Mouse (Mus musculus) testis, adult 2 months (tissue): ENCODE measurements at regions not wholly inside any gene's neighbourhood (a gene's known extent, or its start where the extent isn't known, plus 50 kb on each side); places are given as distances from the start of the nearest gene placed in this dataset.

Experiments
- H3K27ac ChIP-seq: fragments of 200-500 bp; 2 replicates; pipeline ENCODE4 v1.5.1; 2012; ENCODE audit warnings: low read depth, low read length; ENCODE audit not compliant: control insufficient read depth, insufficient read depth
- H3K27me3 ChIP-seq: fragments of 200-500 bp; 2 replicates; pipeline ENCODE4 v1.6.1; 2012; ENCODE audit warnings: mild to moderate bottlenecking, low read length, moderate library complexity; ENCODE audit not compliant: control insufficient read depth, insufficient read depth
- H3K36me3 ChIP-seq: fragments of 200-500 bp; 2 replicates; pipeline ENCODE4 v1.6.1; 2012; ENCODE audit warnings: mild to moderate bottlenecking, low read length; ENCODE audit not compliant: control insufficient read depth, insufficient read depth
- H3K4me1 ChIP-seq: fragments of 200-500 bp; 2 replicates; pipeline ENCODE4 v1.6.1; 2012; ENCODE audit warnings: low read length; ENCODE audit not compliant: control insufficient read depth, insufficient read depth
- H3K4me3 ChIP-seq: fragments of 200-500 bp; 2 replicates; pipeline ENCODE4 v1.5.1; 2012; ENCODE audit warnings: low read depth, mild to moderate bottlenecking, low read length, moderate library complexity, mixed read lengths; ENCODE audit not compliant: control insufficient read depth
- CTCF ChIP-seq: fragments of 200-500 bp; IDR thresholded peaks from 2 replicates; pipeline ENCODE4 v1.5.1; 2012; ENCODE audit warnings: low read depth, mild to moderate bottlenecking, inconsistent platforms, low read length, moderate library complexity; ENCODE audit not compliant: control insufficient read depth, insufficient read depth, insufficient replicate concordance
- POLR2A ChIP-seq: fragments of 200-500 bp; IDR thresholded peaks from 2 replicates; pipeline ENCODE4 v1.6.1; 2012; ENCODE audit warnings: low read depth, mild to moderate bottlenecking, inconsistent platforms, low read length, moderate library complexity; ENCODE audit not compliant: control insufficient read depth

- H3K36me3 ChIP-seq = no peaks in the 10 kb centered on the region
- no peaks in the 10 kb centered on the region for H3K27me3 ChIP-seq
- no peak overlapping the region for H3K27ac ChIP-seq
- H3K4me1 ChIP-seq = no peaks in the 10 kb centered on the region
- TF ChIP-seq POLR2A (no peak), CTCF (no peak)
- no peak overlapping the region for H3K4me3 ChIP-seq
These were observed 53.4 kb upstream of the Tbl1xr1 start for GRCm38 (mm10) chr3:22023049-22023448.

GRCm38 (mm10) chr3:22023551-22023950 is 52.9 kb upstream of the Tbl1xr1 start:
- Histone ChIP-seq H3K27ac (no peak overlapping the region), H3K4me3 (no peak overlapping the region), H3K4me1 (no peaks in the 10 kb centered on the region), H3K27me3 (no peaks in the 10 kb centered on the region), H3K36me3 (no peaks in the 10 kb centered on the region)
- TF ChIP-seq CTCF (no peak), POLR2A (no peak)

GRCm38 (mm10) chr3:22024200-22024599 is 52.3 kb upstream of the Tbl1xr1 start:
- Histone ChIP-seq H3K4me1 (no peaks in the 10 kb centered on the region), H3K27me3 (no peaks in the 10 kb centered on the region), H3K36me3 (no peaks in the 10 kb centered on the region), H3K27ac (no peak overlapping the region), H3K4me3 (no peak overlapping the region)
- TF ChIP-seq CTCF (no peak), POLR2A (no peak)

- TF ChIP-seq CTCF (no peak), POLR2A (no peak)
- Histone ChIP-seq H3K36me3 (no peaks in the 10 kb centered on the region), H3K27ac (no peak overlapping the region), H3K27me3 (no peaks in the 10 kb centered on the region), H3K4me3 (no peak overlapping the region), H3K4me1 (no peaks in the 10 kb centered on the region)
These were observed 51.3 kb upstream of the Tbl1xr1 start for GRCm38 (mm10) chr3:22025119-22025518.

- Histone ChIP-seq H3K27ac (no peak overlapping the region), H3K27me3 (no peaks in the 10 kb centered on the region), H3K36me3 (no peaks in the 10 kb centered on the region), H3K4me1 (no peaks in the 10 kb centered on the region), H3K4me3 (no peak overlapping the region)
- TF ChIP-seq CTCF = no peak
- TF ChIP-seq POLR2A = no peak
These were observed 50.8 kb upstream of the Tbl1xr1 start for GRCm38 (mm10) chr3:22025615-22026014.
